Mouse (Mus musculus): ENCODE data around the gene Ifnb1. TPM values are rescaled to one million over a fixed set of nuclear protein-coding genes. Genes with fewer than 3 reads are reported as not detected.

Gene Ifnb1
- total and polyA plus RNA-seq, 3 experiments = not detected

- Histone ChIP-seq H3K9me3 (replicated peaks; ENCODE audit: low read length) (no peaks in the 10 kb centered on the region), H3K4me2 (ENCODE audit: insufficient read depth, low read depth, poor library complexity, severe bottlenecking) (no peak overlapping the region), H3K27me3 (replicated peaks) (no peaks in the 10 kb centered on the region), H3K27ac (ENCODE audit: insufficient read depth, low read depth) (no peak overlapping the region), H3K4me1 (ENCODE audit: control insufficient read depth in 1 of 2, insufficient read depth in 2 of 2) (peaks cover 0 to 9% of the 10 kb centered on the region in 2 experiments; a peak in 2 of 4 replicates), H3K79me2 (replicated peaks; ENCODE audit: control insufficient read depth, extremely low read depth, insufficient read depth, poor library complexity, severe bottlenecking) (no peaks in the 10 kb centered on the region), H3K36me3 (replicated peaks in 1 of 2; ENCODE audit: control insufficient read depth in 1 of 2, insufficient read depth in 1 of 2, low read length in 1 of 2) (no peaks in the 10 kb centered on the region), H3K9ac (ENCODE audit: insufficient read depth, low read depth) (no peak overlapping the region), H3K4me3 (replicated peaks in 1 of 3; ENCODE audit: low read depth in 2 of 3, low read length in 2 of 3, poor library complexity in 1 of 3) (no peak overlapping the region)
- dilution Hi-C loops (cut with MboI; ENCODE audit: extremely low pct_ligation_motif_present, extremely low pct_unique_long_range_greater_than_20kb, low sequenced_read_pairs) (no loop called here), in situ Hi-C loops (cut with MboI; ENCODE audit: low pct_ligation_motif_present, low pct_unique_long_range_greater_than_20kb, low sequenced_read_pairs) (loop anchor here (25.0 kb wide), 3 partner anchors 186 to 761 kb away; no protein-coding TSS in a partner anchor)
- no peak for DNase-seq (ENCODE audit: extremely low read depth)
- TF ChIP-seq CTCF (conservative IDR thresholded peaks at IDR 0.05 in 1 of 2, IDR thresholded peaks at IDR 0.05 in 1 of 2; ENCODE audit: low read depth in 2 of 2, low read length in 2 of 2) (no peak), TBP (conservative IDR thresholded peaks at IDR 0.05; ENCODE audit: low read depth, low read length) (no peak), JUN (IDR thresholded peaks at IDR 0.05; ENCODE audit: insufficient read depth, low read depth, low read length) (no peak), POLR2AphosphoS2 (IDR thresholded peaks at IDR 0.05; ENCODE audit: low read depth, low read length) (no peak), MXI1 (IDR thresholded peaks at IDR 0.05; ENCODE audit: low read depth, low read length) (no peak), GABPA (IDR thresholded peaks at IDR 0.05; ENCODE audit: insufficient replicate concordance, low read depth, low read length) (no peak), PAX5 (IDR thresholded peaks at IDR 0.05; ENCODE audit: low read length) (no peak), MYC (IDR thresholded peaks at IDR 0.05; ENCODE audit: low read depth, low read length) (no peak), BHLHE40 (IDR thresholded peaks at IDR 0.05; ENCODE audit: low read depth, low read length) (no peak), CHD1 (IDR thresholded peaks at IDR 0.05; ENCODE audit: low read depth, low read length) (no peak), SMC3 (IDR thresholded peaks at IDR 0.05; ENCODE audit: low read depth, low read length) (no peak), MAFK (IDR thresholded peaks at IDR 0.05; ENCODE audit: insufficient replicate concordance, low read length) (no peak), UBTF (IDR thresholded peaks at IDR 0.05; ENCODE audit: low read depth, low read length) (no peak), ELF1 (IDR thresholded peaks at IDR 0.05; ENCODE audit: low read depth, low read length) (no peak), HCFC1 (IDR thresholded peaks at IDR 0.05; ENCODE audit: low read depth, low read length) (no peak), ZC3H11A (IDR thresholded peaks at IDR 0.05; ENCODE audit: low read depth, low read length) (no peak), USF2 (conservative IDR thresholded peaks at IDR 0.05; ENCODE audit: low read depth, low read length) (no peak), NRF1 (IDR thresholded peaks at IDR 0.05; ENCODE audit: low read depth, low read length) (no peak)
Measured at GRCm38 (mm10) chr4:88547986-88548385, 25.4 kb upstream of the Ifnb1 start.

DNA sequence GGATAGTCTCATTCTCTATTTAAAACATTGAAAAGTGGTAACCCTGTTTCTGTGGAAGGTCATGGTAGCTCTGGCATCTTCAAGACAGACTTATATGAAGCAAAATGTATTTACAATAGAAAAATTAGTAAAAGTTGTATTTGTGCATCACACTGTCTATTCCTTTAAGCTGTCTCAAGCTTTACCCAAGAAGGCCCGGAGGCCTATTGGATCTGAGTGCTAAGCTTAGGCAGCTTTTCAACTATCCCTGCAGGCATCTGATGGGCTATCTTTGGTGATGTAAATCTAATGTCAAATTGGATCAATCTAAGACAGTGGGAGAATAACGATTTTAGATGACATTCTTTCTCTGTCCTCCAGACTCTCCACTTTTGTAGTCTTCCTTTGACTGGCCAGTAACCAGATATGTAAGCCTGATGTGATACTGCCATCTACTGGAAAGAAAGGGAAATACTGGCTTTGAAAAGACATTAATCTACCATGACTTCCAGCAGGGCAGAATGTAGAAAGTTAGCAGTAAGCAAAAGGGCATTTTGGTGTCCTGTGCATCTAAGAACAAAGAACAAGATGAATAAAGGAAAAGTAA is 21.2 kb upstream of the Ifnb1 start:
- no peak overlapping the region for H3K9ac ChIP-seq (ENCODE audit: insufficient read depth, low read depth)
- peak; percentile 79 for DNase-seq (ENCODE audit: extremely low read depth)
- H3K4me3 ChIP-seq (replicated peaks in 1 of 3; ENCODE audit: low read depth in 2 of 3, low read length in 2 of 3, poor library complexity in 1 of 3) = no peak overlapping the region
- no peaks in the 10 kb centered on the region for H3K9me3 ChIP-seq (replicated peaks; ENCODE audit: low read length)
- H3K4me2 ChIP-seq (ENCODE audit: insufficient read depth, low read depth, poor library complexity, severe bottlenecking) = no peak overlapping the region
- no peak overlapping the region for H3K27ac ChIP-seq (ENCODE audit: insufficient read depth, low read depth)
- H3K27me3 ChIP-seq (replicated peaks) = no peaks in the 10 kb centered on the region
- no peaks in the 10 kb centered on the region for H3K36me3 ChIP-seq (replicated peaks in 1 of 2; ENCODE audit: control insufficient read depth in 1 of 2, insufficient read depth in 1 of 2, low read length in 1 of 2)
- no peaks in the 10 kb centered on the region for H3K4me1 ChIP-seq (ENCODE audit: control insufficient read depth in 1 of 2, insufficient read depth in 2 of 2)
- dilution Hi-C loops (cut with MboI; ENCODE audit: extremely low pct_ligation_motif_present, extremely low pct_unique_long_range_greater_than_20kb, low sequenced_read_pairs) = no loop called here
- H3K79me2 ChIP-seq (replicated peaks; ENCODE audit: control insufficient read depth, extremely low read depth, insufficient read depth, poor library complexity, severe bottlenecking) = no peaks in the 10 kb centered on the region
- in situ Hi-C loops (cut with MboI; ENCODE audit: low pct_ligation_motif_present, low pct_unique_long_range_greater_than_20kb, low sequenced_read_pairs) = loop anchor here (25.0 kb wide), 3 partner anchors 181 to 756 kb away; no protein-coding TSS in a partner anchor
- no peak for TF ChIP-seq MEF2A (IDR thresholded peaks at IDR 0.05; ENCODE audit: borderline replicate concordance, low read depth, low read length)
- no peak for TF ChIP-seq NELFE (IDR thresholded peaks at IDR 0.05; ENCODE audit: low read depth, low read length)
- TF ChIP-seq MAZ (IDR thresholded peaks at IDR 0.05; ENCODE audit: low read depth, low read length) = no peak
- no peak for TF ChIP-seq UBTF (IDR thresholded peaks at IDR 0.05; ENCODE audit: low read depth, low read length)
- no peak for TF ChIP-seq BHLHE40 (IDR thresholded peaks at IDR 0.05; ENCODE audit: low read depth, low read length)
- TF ChIP-seq HCFC1 (IDR thresholded peaks at IDR 0.05; ENCODE audit: low read depth, low read length) = no peak
- no peak for TF ChIP-seq IRF4 (IDR thresholded peaks at IDR 0.05; ENCODE audit: low read depth, low read length)
- no peak for TF ChIP-seq ETS1 (conservative IDR thresholded peaks at IDR 0.05; ENCODE audit: low read depth, low read length)
- peak; percentile 54 to 93 for TF ChIP-seq CTCF (conservative IDR thresholded peaks at IDR 0.05 in 1 of 2, IDR thresholded peaks at IDR 0.05 in 1 of 2; ENCODE audit: low read depth in 2 of 2, low read length in 2 of 2)
- no peak for TF ChIP-seq TBP (conservative IDR thresholded peaks at IDR 0.05; ENCODE audit: low read depth, low read length)
- TF ChIP-seq RAD21 (IDR thresholded peaks at IDR 0.05; ENCODE audit: low read depth, low read length) = peak; percentile 98
- TF ChIP-seq SMC3 (IDR thresholded peaks at IDR 0.05; ENCODE audit: low read depth, low read length) = peak; percentile 71
- TF ChIP-seq JUND (conservative IDR thresholded peaks at IDR 0.05; ENCODE audit: low read depth, low read length) = no peak
